Mouse (Mus musculus): ENCODE measurements around the gene Slc10a6. TPM values are rescaled to one million over a fixed set of nuclear protein-coding genes. Genes with fewer than 3 reads are reported as not detected.

Gene Slc10a6
- total RNA-seq, 1 experiment from 2014 or later, result 1.1 TPM

Other genes starting within 250 kb of the Slc10a6 start
- gene Ptpn13, start 204.2 kb downstream of the Slc10a6 start, total RNA-seq (2021), result 17.5 and 21.4 TPM in 2 replicates
- not detected in 2 replicates for gene 1700016H13Rik, start 26.6 kb upstream of the Slc10a6 start, total RNA-seq (2021)
- 41.3 and 53.3 TPM in 2 replicates for gene Aff1, start 63.0 kb upstream of the Slc10a6 start, total RNA-seq (2021)